Mouse (Mus musculus): ENCODE measurements around the gene CN725425. TPM values are rescaled to one million over a fixed set of nuclear protein-coding genes. Genes with fewer than 3 reads are reported as not detected.

The CN725425 gene
- polyA plus RNA-seq, 1 experiment from 2014 or later: not detected

DNA sequence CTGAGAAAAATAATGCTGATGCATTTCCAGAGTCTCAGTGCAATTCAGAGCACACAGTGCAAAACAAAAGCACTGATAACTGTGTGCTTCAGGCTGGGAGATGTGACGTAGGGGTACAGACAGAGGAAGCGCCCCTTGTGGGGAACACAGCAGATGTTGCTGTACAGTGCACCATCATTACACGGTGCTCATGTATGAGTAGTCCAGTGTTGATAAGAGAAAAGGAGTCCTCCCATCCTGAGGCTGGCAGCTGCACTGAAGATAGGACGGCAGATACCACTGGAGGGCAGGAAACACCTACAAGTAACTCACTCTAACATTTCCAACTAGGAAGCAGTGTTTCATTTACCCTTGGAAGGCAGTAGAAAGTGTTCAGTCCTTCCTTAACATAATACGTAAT, 61.3 kb downstream of the CN725425 start:
- Histone ChIP-seq H3K27ac (ENCODE audit: low read depth) (no peak overlapping the region), H3K36me3 (ENCODE audit: insufficient read depth) (no peaks in the 10 kb centered on the region), H3K4me2 (no peak overlapping the region), H3K4me3 (ENCODE audit: low read depth, low read length) (no peak overlapping the region), H3K4me1 (ENCODE audit: insufficient read depth) (no peaks in the 10 kb centered on the region), H3K27me3 (ENCODE audit: insufficient read depth, low read length) (no peaks in the 10 kb centered on the region), H3K9ac (no peak overlapping the region), H3K9me3 (ENCODE audit: low read depth, low read length) (no peaks in the 10 kb centered on the region)
- 60% methylated on average over 5 of the region's 5 CpGs for WGBS
- DNase-seq (no peak), ATAC-seq (ENCODE audit: insufficient read depth) (peak; percentile 41; the same call in 1 of the 2 replicates)
- TF ChIP-seq CTCF (IDR thresholded peaks at IDR 0.05; ENCODE audit: low read depth): no peak

GRCm38 (mm10) chr15:91263926-91264325, 64.6 kb downstream of the CN725425 start:
- Histone ChIP-seq H3K4me2 (no peak overlapping the region), H3K36me3 (ENCODE audit: insufficient read depth) (no peaks in the 10 kb centered on the region), H3K27ac (ENCODE audit: low read depth) (no peak overlapping the region), H3K4me3 (ENCODE audit: low read depth, low read length) (no peak overlapping the region), H3K27me3 (ENCODE audit: insufficient read depth, low read length) (no peaks in the 10 kb centered on the region), H3K4me1 (ENCODE audit: insufficient read depth) (no peaks in the 10 kb centered on the region), H3K9me3 (ENCODE audit: low read depth, low read length) (no peaks in the 10 kb centered on the region), H3K9ac (no peak overlapping the region)
- 94% methylated on average over 1 of the region's 1 CpGs for WGBS
- TF ChIP-seq CTCF (IDR thresholded peaks at IDR 0.05; ENCODE audit: low read depth): no peak
- no peak for DNase-seq
- ATAC-seq (ENCODE audit: insufficient read depth): no peak

GRCm38 (mm10) chr15:91268532-91268931, 69.2 kb downstream of the CN725425 start:
- TF ChIP-seq CTCF (IDR thresholded peaks at IDR 0.05; ENCODE audit: low read depth): no peak
- no peak for ATAC-seq (ENCODE audit: insufficient read depth)
- no peak for DNase-seq
- H3K4me3 ChIP-seq (ENCODE audit: low read depth, low read length): no peak overlapping the region
- H3K9ac ChIP-seq: no peak overlapping the region
- H3K4me2 ChIP-seq: no peak overlapping the region
- H3K4me1 ChIP-seq (ENCODE audit: insufficient read depth): no peaks in the 10 kb centered on the region
- H3K36me3 ChIP-seq (ENCODE audit: insufficient read depth): no peaks in the 10 kb centered on the region
- H3K27me3 ChIP-seq (ENCODE audit: insufficient read depth, low read length): no peaks in the 10 kb centered on the region
- no peak overlapping the region for H3K27ac ChIP-seq (ENCODE audit: low read depth)
- H3K9me3 ChIP-seq (ENCODE audit: low read depth, low read length): no peaks in the 10 kb centered on the region
- 74% methylated on average over 4 of the region's 4 CpGs for WGBS

- H3K36me3 ChIP-seq (ENCODE audit: insufficient read depth): no peaks in the 10 kb centered on the region
- DNase-seq: no peak
- H3K4me2 ChIP-seq: no peak overlapping the region
- ATAC-seq (ENCODE audit: insufficient read depth): no peak
- H3K9ac ChIP-seq: no peak overlapping the region
- WGBS: 54% methylated on average over 3 of the region's 3 CpGs
- H3K9me3 ChIP-seq (ENCODE audit: low read depth, low read length): no peaks in the 10 kb centered on the region
- H3K4me3 ChIP-seq (ENCODE audit: low read depth, low read length): no peak overlapping the region
- no peak overlapping the region for H3K27ac ChIP-seq (ENCODE audit: low read depth)
- no peaks in the 10 kb centered on the region for H3K27me3 ChIP-seq (ENCODE audit: insufficient read depth, low read length)
- no peak for TF ChIP-seq CTCF (IDR thresholded peaks at IDR 0.05; ENCODE audit: low read depth)
- no peaks in the 10 kb centered on the region for H3K4me1 ChIP-seq (ENCODE audit: insufficient read depth)
Observed at GRCm38 (mm10) chr15:91275961-91276360, 76.7 kb downstream of the CN725425 start.

- H3K27ac ChIP-seq (ENCODE audit: low read depth): no peak overlapping the region
- no peak overlapping the region for H3K4me3 ChIP-seq (ENCODE audit: low read depth, low read length)
- H3K27me3 ChIP-seq (ENCODE audit: insufficient read depth, low read length): no peaks in the 10 kb centered on the region
- no peak overlapping the region for H3K4me2 ChIP-seq
- DNase-seq: no peak
- H3K36me3 ChIP-seq (ENCODE audit: insufficient read depth): no peaks in the 10 kb centered on the region
- no peak for ATAC-seq (ENCODE audit: insufficient read depth)
- no peaks in the 10 kb centered on the region for H3K9me3 ChIP-seq (ENCODE audit: low read depth, low read length)
- H3K4me1 ChIP-seq (ENCODE audit: insufficient read depth): no peaks in the 10 kb centered on the region
- no peak for TF ChIP-seq CTCF (IDR thresholded peaks at IDR 0.05; ENCODE audit: low read depth)
- no peak overlapping the region for H3K9ac ChIP-seq
- 91% methylated on average over 5 of the region's 5 CpGs for WGBS
Observed at GRCm38 (mm10) chr15:91279571-91279970, 80.3 kb downstream of the CN725425 start.

DNA sequence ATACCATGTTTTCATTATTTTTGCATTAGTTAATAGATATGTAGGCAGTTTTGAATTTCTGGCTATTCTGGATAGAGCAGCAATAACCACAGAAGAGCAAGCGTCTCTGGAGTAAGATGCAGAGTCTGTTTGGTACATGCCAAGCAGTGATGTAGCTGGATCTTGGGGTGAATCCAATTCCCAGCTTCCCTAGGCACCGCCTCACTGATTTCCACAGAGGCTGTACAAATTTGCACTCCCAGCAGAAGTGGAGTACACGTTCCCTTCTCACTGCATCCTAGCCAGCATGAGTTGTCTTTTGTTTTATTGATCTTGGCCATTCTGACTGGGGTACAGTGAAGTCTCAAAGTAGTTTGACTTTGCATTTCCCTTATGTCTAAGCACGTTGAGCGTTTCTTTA, 82.2 kb downstream of the CN725425 start:
- Histone ChIP-seq H3K27ac (ENCODE audit: low read depth) (no peak overlapping the region), H3K27me3 (ENCODE audit: insufficient read depth, low read length) (no peaks in the 10 kb centered on the region), H3K9me3 (ENCODE audit: low read depth, low read length) (no peaks in the 10 kb centered on the region), H3K4me3 (ENCODE audit: low read depth, low read length) (no peak overlapping the region), H3K4me1 (ENCODE audit: insufficient read depth) (no peaks in the 10 kb centered on the region), H3K4me2 (no peak overlapping the region), H3K9ac (no peak overlapping the region), H3K36me3 (ENCODE audit: insufficient read depth) (no peaks in the 10 kb centered on the region)
- TF ChIP-seq CTCF (IDR thresholded peaks at IDR 0.05; ENCODE audit: low read depth): no peak
- DNase-seq: no peak
- no peak for ATAC-seq (ENCODE audit: insufficient read depth)
- WGBS: 80% methylated on average over 5 of the region's 5 CpGs

DNA sequence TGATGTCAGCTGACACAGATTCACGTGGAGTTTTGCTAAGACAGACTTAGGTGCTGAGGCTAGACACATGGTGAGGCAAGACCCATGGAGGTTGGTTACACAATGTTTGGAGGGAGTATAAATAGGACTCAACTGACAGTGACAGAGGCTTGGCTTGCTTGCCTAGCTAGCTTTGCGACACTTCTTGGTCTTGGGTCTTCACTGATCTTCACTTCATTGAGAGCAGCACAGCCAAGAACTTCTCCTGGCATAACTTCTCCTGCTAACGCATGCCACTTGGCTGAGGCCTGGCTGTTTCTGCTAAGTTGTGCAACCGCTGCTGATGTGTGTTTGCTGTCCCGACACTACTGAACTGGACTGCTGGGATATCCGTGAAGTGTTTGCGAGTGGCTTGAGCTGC, 83.5 kb downstream of the CN725425 start:
- ATAC-seq (ENCODE audit: insufficient read depth): peak; percentile 86
- WGBS: 59% methylated on average over 7 of the region's 7 CpGs
- H3K27me3 ChIP-seq (ENCODE audit: insufficient read depth, low read length): no peaks in the 10 kb centered on the region
- no peak overlapping the region for H3K9ac ChIP-seq
- H3K4me1 ChIP-seq (ENCODE audit: insufficient read depth): no peaks in the 10 kb centered on the region
- peak; percentile 71 for DNase-seq
- no peaks in the 10 kb centered on the region for H3K36me3 ChIP-seq (ENCODE audit: insufficient read depth)
- no peak overlapping the region for H3K27ac ChIP-seq (ENCODE audit: low read depth)
- peaks cover 2% of the 10 kb centered on the region; the same call in 1 of the 2 replicates for H3K9me3 ChIP-seq (ENCODE audit: low read depth, low read length)
- no peak overlapping the region for H3K4me2 ChIP-seq
- no peak overlapping the region for H3K4me3 ChIP-seq (ENCODE audit: low read depth, low read length)
- no peak for TF ChIP-seq CTCF (IDR thresholded peaks at IDR 0.05; ENCODE audit: low read depth)

GRCm38 (mm10) chr15:91283418-91283817, 84.1 kb downstream of the CN725425 start:
- ATAC-seq (ENCODE audit: insufficient read depth) (no peak), DNase-seq (no peak)
- H3K9ac ChIP-seq: no peak overlapping the region
- 65% methylated on average over 3 of the region's 3 CpGs for WGBS
- TF ChIP-seq CTCF (IDR thresholded peaks at IDR 0.05; ENCODE audit: low read depth): no peak
- no peaks in the 10 kb centered on the region for H3K27me3 ChIP-seq (ENCODE audit: insufficient read depth, low read length)
- H3K36me3 ChIP-seq (ENCODE audit: insufficient read depth): no peaks in the 10 kb centered on the region
- H3K9me3 ChIP-seq (ENCODE audit: low read depth, low read length): peaks cover 2% of the 10 kb centered on the region; the same call in 1 of the 2 replicates
- H3K4me1 ChIP-seq (ENCODE audit: insufficient read depth): no peaks in the 10 kb centered on the region
- no peak overlapping the region for H3K4me2 ChIP-seq
- H3K4me3 ChIP-seq (ENCODE audit: low read depth, low read length): no peak overlapping the region
- H3K27ac ChIP-seq (ENCODE audit: low read depth): no peak overlapping the region
